Comparison of ENCODE assay signal across 12 mouse cellular contexts in genomic region chr1:131751891-131752311, GRCm38 (mm10). TPM values are rescaled to one million over a fixed set of nuclear protein-coding genes. Genes with fewer than 3 reads are reported as not detected.
DNase-seq lines count a peak whose midpoint lies in the region; ATAC-seq and TF ChIP-seq lines count a peak whose summit lies in the region.
"Had no signal": no experiment of that assay in that cellular context is flagged by ENCODE, and none has a peak within 500 bp of the region (broad histone marks: within the 10 kb centered on the region; RNA-seq: fewer than 3 reads in every experiment).

No protein-coding gene starts in this region.

- WGBS in kidney, embryonic 15.5 days: 71% methylated on average over 10 of the region's 10 CpGs

- peak; percentile 85 for ATAC-seq in cerebellum, adult (ENCODE audit: insufficient number of reproducible peaks, low FRiP score, low TSS enrichment)
- no peak for ATAC-seq in kidney, embryonic 15.5 days (replicated peaks; ENCODE audit: low FRiP score)
- ATAC-seq: midbrain, embryonic 13.5 days had no signal

- 0 out of 2 replicates have a peak, but pooled peaks cover 3% of the 10 kb centered on the region for H3K27me3 ChIP-seq in kidney, embryonic 15.5 days
- H3K27me3 ChIP-seq: midbrain, embryonic 13.5 days had no signal

- no peak overlapping the region for H3K9ac ChIP-seq in kidney, embryonic 15.5 days
- H3K9ac ChIP-seq: midbrain, embryonic 13.5 days had no signal

- H3K4me1 ChIP-seq in kidney, embryonic 15.5 days: no peaks in the 10 kb centered on the region
- H3K4me1 ChIP-seq: midbrain, embryonic 13.5 days had no signal

- no peak for TF ChIP-seq CTCF in gastrocnemius, adult 2 months (IDR thresholded peaks at IDR 0.05)

- peak; percentile 11 to 28 for DNase-seq in layer of hippocampus, adult 8-10 months (ENCODE audit: low spot score in 2 of 2)
- DNase-seq in layer of hippocampus, postnatal 10 days (ENCODE audit: low spot score in 2 of 2): no peak
- DNase-seq in adipocyte (ENCODE audit: low spot score): peak; percentile 67
- DNase-seq in gonadal fat pad, adult 2 months (ENCODE audit: low read depth): peak; percentile 70
- no peak for DNase-seq in gastrocnemius, adult 2 months
- DNase-seq: liver; right cerebral cortex, postnatal 14 days; thymus, postnatal 25 days had no signal

- H3K36me3 ChIP-seq in kidney, embryonic 15.5 days: no peaks in the 10 kb centered on the region
- H3K36me3 ChIP-seq: midbrain, embryonic 13.5 days had no signal

- no peaks in the 10 kb centered on the region for H3K9me3 ChIP-seq in kidney, embryonic 15.5 days (replicated peaks)
- H3K9me3 ChIP-seq: midbrain, embryonic 13.5 days had no signal

- H3K27ac ChIP-seq in kidney, embryonic 15.5 days: no peak overlapping the region
- H3K27ac ChIP-seq in gastrocnemius, adult 2 months: no peak overlapping the region
- H3K27ac ChIP-seq: midbrain, embryonic 13.5 days had no signal

- H3K4me3 ChIP-seq in kidney, embryonic 15.5 days (replicated peaks): no peak overlapping the region
- no peak overlapping the region for H3K4me3 ChIP-seq in gastrocnemius, adult 2 months
- H3K4me3 ChIP-seq: midbrain, embryonic 13.5 days had no signal

- no peak overlapping the region for H3K4me2 ChIP-seq in kidney, embryonic 15.5 days
- H3K4me2 ChIP-seq: midbrain, embryonic 13.5 days had no signal

- intact Hi-C loops in gastrocnemius, adult 2 months (cut with DNase I): no loop called here

RNA-seq across cellular contexts. Expression of gene Slc26a9, which starts 8.1 kb away (rescaled TPM):
- under 1 TPM; 0.07 to 0.31 (median 0.17) TPM for total RNA-seq in layer of hippocampus, adult 8-10 months (2022)
- total RNA-seq in layer of hippocampus, postnatal 10 days (2021): under 1 TPM; 0.34 to 0.47 TPM
- 0.12 and 0.38 TPM in 2 replicates for polyA plus RNA-seq in gonadal fat pad, adult 2 months (2012; rRNA removed)
- 0.13 and 0.35 TPM in 2 replicates for polyA plus RNA-seq in kidney, embryonic 15.5 days (2015; fragmentation: Nextera tagmentation; extraction: Ambion mirVana)
- total RNA-seq in gastrocnemius, adult 2 months (2021): not detected
- total RNA-seq: hematopoietic stem cell, adult 5-6 weeks had no signal

RNA-seq across cellular contexts. Expression of gene Pm20d1, which starts 45.3 kb away (rescaled TPM):
- 1 to 10 TPM; 2.2 to 3.7 (median 2.8) TPM for total RNA-seq in layer of hippocampus, adult 8-10 months (2022)
- 1 to 10 TPM in 1 of 2 experiments, under 1 TPM in 1; 0.75 to 1.8 TPM for total RNA-seq in layer of hippocampus, postnatal 10 days (2021)
- 1.9 and 2.6 TPM in 2 replicates for polyA plus RNA-seq in gonadal fat pad, adult 2 months (2012; rRNA removed)
- polyA plus RNA-seq in kidney, embryonic 15.5 days (2015; fragmentation: Nextera tagmentation; extraction: Ambion mirVana): 2.1 and 2.3 TPM in 2 replicates
- total RNA-seq in gastrocnemius, adult 2 months (2021): 1 to 10 TPM in 1 of 2 experiments, under 1 TPM in 1; 0.26 to 1.3 TPM
- total RNA-seq: hematopoietic stem cell, adult 5-6 weeks had no signal

Comparison
In these comparisons a context has a peak if more than half of its experiments do, and no peak if none do; other contexts are left out.
1. DNase-seq: peak in layer of hippocampus, adult 8-10 months (2 of 2), adipocyte (single experiment) and gonadal fat pad, adult 2 months (single experiment); none in layer of hippocampus, postnatal 10 days (0 of 2) and gastrocnemius, adult 2 months (single experiment).